Mouse (Mus musculus): ENCODE results near the gene Stum.
A peak's percentile ranks its signal among the peaks of the same experiment; 100 is the strongest.

Stum gene

GRCm38 (mm10) chr1:180428101-180428712 is 55.1 kb downstream of the Stum start:
- DNase-seq (ENCODE audit: low spot score), result peak; percentile 34

DNA sequence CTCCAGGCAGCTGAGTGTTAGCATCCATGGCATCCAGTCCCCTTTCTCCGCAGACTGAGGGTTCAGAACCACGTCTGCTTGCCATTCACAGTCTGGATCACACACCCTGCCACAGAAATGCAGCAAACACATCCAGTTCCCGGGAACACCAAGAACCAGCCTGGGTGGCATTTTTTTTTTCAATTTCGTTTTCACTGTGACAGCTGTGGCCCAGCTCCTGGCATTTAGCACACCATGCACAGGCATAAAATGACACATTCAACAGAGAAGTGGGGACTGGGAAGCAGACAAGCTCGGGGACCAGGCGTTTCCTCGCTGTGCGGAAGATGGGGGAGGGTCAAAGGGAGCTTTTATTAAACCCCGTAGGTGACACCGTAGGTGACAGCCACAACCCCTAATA is 55.6 kb downstream of the Stum start:
- DNase-seq (ENCODE audit: low spot score), result no peak

GRCm38 (mm10) chr1:180426405-180426804 is 56.9 kb downstream of the Stum start:
- no peak for DNase-seq (ENCODE audit: low spot score)

DNA sequence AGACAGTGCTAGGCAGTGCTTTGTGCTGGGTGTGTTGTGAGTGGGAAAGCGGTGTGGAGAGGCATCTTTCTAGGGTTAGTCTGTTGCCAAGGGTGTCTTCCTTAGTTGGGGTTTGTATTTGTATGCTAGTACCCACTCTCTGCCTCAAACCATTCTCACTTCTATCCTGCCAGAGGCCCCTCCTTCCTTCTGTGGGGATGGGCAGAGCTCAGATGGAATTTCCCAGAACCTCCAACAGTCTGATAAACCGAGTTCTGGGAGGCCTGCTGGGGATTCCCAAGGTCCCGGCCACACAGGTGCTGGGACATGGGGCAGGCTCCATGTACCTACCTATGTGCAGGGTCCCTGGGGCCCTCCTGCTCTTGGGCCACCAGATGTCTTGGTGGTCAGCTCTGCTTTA is 59.4 kb downstream of the Stum start:
- no peak for DNase-seq (ENCODE audit: low spot score)

DNA sequence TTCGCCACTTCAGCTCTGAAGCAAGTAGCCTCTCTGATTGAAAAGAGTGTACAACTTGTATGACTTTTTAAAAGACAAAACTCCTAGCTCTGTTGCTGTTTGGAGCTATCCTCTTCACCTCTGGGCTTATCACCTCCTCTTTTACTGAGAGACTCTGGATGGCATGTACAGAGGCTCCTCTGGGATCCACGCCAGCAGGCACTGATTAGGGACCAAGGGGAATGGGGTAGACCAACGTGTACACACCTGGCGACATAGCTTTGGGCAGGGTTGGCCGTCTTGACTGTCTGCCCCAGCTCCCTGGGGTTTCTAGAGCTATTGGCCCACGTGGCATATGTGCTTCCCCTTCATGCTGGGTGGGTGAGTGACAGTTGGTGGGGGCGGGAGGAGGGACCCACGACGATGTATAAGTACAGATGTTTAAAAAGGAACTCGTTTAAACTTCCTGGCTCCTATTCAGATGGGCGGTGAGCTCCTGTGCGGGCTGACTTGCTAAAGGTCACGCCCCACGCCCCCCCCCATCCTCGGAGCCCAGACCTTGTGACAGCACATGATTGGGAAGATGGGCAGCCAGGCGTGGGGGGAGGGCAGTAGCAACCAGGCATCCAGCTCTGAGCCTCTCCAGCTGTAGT is 60.2 kb downstream of the Stum start:
- no peak for DNase-seq (ENCODE audit: low spot score)

GRCm38 (mm10) chr1:180422076-180422828 is 61.1 kb downstream of the Stum start:
- peak; percentile 40 for DNase-seq (ENCODE audit: low spot score)

DNA sequence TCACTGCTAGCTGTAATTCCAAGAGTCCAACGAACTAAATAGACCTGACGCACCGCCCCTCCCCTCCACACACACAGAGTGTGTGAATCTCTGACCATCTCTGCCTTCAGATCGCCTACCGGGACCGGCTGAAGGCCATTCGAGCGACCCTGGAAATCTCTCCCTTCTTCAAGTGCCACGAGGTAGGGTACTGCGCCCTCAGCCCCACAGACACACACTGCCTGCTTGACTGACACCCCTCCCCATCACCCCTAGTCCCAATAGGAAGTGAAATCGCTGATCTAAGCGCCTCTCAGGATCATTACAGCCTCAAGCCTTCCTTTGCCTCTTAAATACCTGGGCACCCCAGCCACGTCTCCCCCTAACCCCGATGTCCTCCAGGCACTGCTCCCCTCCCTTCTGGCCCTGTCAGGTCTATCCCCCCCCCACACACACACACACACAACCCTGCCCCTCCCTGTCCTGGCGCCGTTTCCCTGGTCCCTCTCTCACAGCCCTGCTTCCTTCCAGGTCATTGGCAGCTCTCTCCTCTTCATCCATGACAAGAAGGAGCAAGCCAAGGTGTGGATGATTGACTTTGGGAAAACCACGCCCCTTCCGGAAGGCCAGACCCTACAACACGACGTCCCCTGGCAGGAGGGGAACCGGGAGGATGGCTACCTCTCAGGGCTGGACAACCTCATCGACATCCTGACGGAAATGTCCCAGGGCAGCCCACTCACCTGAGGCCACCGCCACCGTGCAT is 62.0 kb downstream of the Stum start:
- no peak for DNase-seq (ENCODE audit: low spot score)

- no peak for DNase-seq (ENCODE audit: low spot score)
Observed at GRCm38 (mm10) chr1:180420496-180421164, 62.7 kb downstream of the Stum start.

DNA sequence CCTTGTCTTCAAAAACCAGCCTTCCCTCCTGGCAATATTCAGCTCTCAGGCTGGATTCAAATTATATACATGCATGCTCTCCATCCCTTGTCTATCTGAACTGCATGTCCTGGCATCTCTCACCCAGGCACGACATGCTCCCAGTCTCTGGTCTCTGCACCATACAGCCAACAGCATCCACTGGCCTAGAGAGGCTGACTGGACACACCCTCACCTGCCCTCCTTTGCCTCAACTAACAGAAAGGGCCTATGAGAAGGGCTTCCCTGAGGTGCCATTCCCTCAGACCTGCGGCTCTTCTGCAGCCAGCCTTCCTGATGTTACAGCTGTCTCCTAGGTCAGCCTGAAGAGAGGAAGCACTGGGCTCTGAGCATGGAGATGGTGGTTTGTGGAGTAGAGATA is 64.2 kb downstream of the Stum start:
- DNase-seq (ENCODE audit: low spot score), result no peak

GRCm38 (mm10) chr1:180417118-180417517 is 66.2 kb downstream of the Stum start:
- no peak for DNase-seq (ENCODE audit: low spot score)

GRCm38 (mm10) chr1:180415836-180416235 is 67.5 kb downstream of the Stum start:
- no peak for DNase-seq (ENCODE audit: low spot score)

DNA sequence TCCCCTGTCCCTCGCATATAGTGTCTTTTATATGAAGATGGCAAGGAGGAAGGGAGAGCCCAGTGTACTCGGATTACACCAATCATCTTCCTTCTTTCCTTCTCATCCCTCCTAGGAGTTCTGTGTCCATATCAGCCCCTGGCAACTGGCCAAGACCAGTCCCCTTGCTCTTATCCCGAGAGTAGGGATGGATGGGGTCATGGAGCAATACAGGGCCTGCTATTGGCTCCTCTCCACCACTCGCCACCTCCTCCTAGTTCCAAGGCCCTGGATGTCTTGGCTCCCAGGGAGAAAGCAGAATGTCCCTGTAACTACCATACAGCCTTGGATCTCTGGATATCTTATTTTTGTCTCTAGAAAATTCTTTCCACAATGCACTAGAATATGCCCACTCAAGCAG is 68.2 kb downstream of the Stum start:
- DNase-seq (ENCODE audit: low spot score), result no peak

GRCm38 (mm10) chr1:180410306-180410705 is 73.0 kb downstream of the Stum start:
- no peak for DNase-seq (ENCODE audit: low spot score)

GRCm38 (mm10) chr1:180409771-180410170 is 73.5 kb downstream of the Stum start:
- no peak for DNase-seq (ENCODE audit: low spot score)

GRCm38 (mm10) chr1:180408832-180409231 is 74.5 kb downstream of the Stum start:
- no peak for DNase-seq (ENCODE audit: low spot score)

DNA sequence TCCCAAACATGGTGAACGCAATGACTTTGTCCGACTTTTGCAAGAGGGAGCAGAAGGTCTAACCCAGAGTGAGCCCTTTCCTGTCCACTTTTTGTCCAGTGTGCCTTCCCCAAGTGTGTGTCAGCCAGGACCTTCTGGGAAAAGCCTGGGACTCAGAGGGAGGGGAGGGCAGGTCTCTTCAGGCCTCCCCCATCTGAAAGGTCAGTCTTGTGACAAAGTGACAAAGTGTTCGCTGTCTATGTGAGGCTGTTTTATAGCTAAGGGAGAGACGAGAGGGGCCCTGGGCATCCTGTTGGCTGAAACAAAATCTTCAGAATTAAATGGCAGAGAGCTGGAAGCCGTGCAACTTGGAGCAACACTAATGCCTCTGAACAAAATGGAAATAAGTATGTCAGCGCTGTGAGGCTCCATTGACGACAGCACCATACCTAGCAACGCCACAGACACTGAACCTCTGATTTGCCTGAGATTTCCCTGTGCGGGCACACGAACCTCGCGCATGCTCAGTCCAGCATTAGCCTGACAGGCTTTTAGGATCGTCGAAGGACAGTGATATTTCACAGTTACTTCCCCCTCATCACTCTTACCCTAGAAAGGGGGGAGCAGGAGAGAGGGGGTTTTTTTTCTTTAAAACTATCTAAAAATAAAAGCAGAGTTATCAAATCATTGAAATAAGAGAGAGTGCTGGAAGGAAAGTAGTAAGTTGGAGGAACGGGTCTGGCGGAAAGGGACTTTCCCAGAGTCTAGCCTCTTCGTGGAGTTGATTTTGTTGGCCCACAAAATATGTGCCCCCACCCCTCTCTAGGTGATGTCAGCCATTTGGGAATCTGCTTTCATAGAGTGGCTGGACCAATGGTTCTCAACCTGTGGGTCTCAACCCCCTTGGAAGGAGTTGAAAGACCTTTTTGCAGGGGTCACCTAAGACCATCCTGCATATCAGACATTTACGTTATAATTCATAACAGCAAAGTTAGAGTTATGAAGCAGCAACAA is 75.3 kb downstream of the Stum start:
- no peak for DNase-seq (ENCODE audit: low spot score)

DNA sequence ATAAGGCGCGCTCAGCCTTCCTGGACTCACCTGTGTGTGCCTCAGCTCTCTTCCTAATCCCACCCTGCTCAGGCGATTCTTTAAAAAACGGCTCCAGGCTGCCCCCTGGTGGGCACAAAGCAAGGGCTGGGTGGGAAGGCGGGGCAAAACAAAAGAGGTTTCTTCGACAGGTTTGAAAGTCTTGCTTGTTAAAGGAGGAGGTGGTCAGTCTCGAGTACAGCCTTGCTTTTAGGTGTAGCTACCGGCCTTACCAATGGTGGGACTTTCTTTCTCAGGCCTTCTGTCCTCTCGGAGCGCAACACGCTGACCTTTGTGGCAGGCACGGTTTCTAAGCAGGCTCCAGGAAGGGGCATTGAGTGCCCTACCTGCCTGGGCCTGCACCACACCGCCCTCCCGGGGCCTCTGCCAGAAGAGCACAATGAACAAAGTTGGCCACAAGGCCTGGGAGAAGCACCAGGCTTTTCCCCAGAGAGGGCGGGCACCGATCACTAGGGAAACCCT is 76.1 kb downstream of the Stum start:
- DNase-seq (ENCODE audit: low spot score), result peak; percentile 55

DNA sequence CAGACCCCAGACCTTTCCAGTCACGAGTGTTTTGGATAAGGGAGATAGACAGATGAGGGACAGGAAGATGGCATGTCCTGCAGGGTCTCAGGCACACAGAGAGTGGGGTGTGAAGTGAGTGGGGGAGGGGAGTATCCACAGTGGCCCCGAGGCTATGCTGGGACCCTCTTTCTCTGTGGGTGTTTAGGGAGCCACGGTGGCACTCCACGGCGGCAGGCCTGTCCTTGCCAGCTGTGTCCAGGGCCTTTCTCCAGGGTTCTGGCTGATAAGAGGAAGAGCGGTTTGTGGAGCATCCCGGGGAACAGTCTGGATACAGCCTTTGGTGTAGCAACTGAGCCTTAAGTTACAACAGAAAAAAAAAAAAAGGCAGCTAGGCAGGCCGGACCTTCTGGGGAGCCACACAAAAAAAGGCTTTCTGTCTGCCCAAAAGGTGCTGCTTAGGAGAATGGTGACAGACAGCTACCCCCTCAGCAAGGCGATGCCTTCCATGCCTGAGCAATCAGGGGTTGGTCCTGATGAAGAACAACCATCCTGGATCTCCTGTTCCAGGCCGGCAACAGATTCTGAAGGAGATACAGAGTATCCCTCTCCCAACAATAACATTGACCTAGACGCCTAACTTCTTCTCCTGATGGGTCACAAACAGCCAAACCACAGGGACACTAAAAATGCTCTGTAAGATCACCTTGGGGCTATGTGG is 76.8 kb downstream of the Stum start:
- no peak for DNase-seq (ENCODE audit: low spot score)

GRCm38 (mm10) chr1:180405576-180406335 is 77.5 kb downstream of the Stum start:
- DNase-seq (ENCODE audit: low spot score), result no peak
